Mouse (Mus musculus): ENCODE data around the gene Adrb1. TPM values are rescaled to one million over a fixed set of nuclear protein-coding genes. Genes with fewer than 3 reads are reported as not detected.
A peak's percentile ranks its signal among the peaks of the same experiment; 100 is the strongest.
"Not testable (repeated sequence)": the region's sequence is repeated elsewhere in the genome, so short reads cannot be mapped to it uniquely, and the experiment has no call there.

Gene Adrb1
- polyA plus RNA-seq, 1 experiment from 2014 or later: 1.0 TPM

GRCm38 (mm10) chr19:56774971-56775892 lies 53.2 kb downstream of the Adrb1 start:
- Histone ChIP-seq H3K4me1 (replicated peaks; ENCODE audit: control insufficient read depth, insufficient read depth, low read length) (0 out of 2 replicates have a peak, but pooled peaks cover 8% of the 10 kb centered on the region), H3K9me3 (ENCODE audit: control insufficient read depth) (no peaks in the 10 kb centered on the region), H3K4me3 (ENCODE audit: low read depth, low read length) (no peak overlapping the region), H3K4me2 (replicated peaks; ENCODE audit: low read depth) (peak overlapping the region; percentile 57), H3K9ac (ENCODE audit: low read depth, low read length) (no peak overlapping the region), H3K27me3 (replicated peaks; ENCODE audit: control insufficient read depth, insufficient read depth, low read length) (no peaks in the 10 kb centered on the region; the same call in 1 of the 2 replicates), H3K36me3 (ENCODE audit: control insufficient read depth, insufficient read depth) (no peaks in the 10 kb centered on the region), H3K27ac (ENCODE audit: low read depth, low read length) (no peak overlapping the region)
- no peak for TF ChIP-seq CTCF (IDR thresholded peaks at IDR 0.05; ENCODE audit: low read depth)
- no peak for ATAC-seq
- 46% methylated on average over 24 of the region's 24 CpGs for WGBS

GRCm38 (mm10) chr19:56775893-56776718 lies 54.1 kb downstream of the Adrb1 start:
- H3K4me2 ChIP-seq (replicated peaks; ENCODE audit: low read depth): peak overlapping the region; percentile 57
- 0 out of 2 replicates have a peak, but pooled peaks cover 8% of the 10 kb centered on the region for H3K4me1 ChIP-seq (replicated peaks; ENCODE audit: control insufficient read depth, insufficient read depth, low read length)
- no peaks in the 10 kb centered on the region for H3K36me3 ChIP-seq (ENCODE audit: control insufficient read depth, insufficient read depth)
- H3K4me3 ChIP-seq (ENCODE audit: low read depth, low read length): no peak overlapping the region
- H3K9ac ChIP-seq (ENCODE audit: low read depth, low read length): no peak overlapping the region
- H3K27ac ChIP-seq (ENCODE audit: low read depth, low read length): no peak overlapping the region
- ATAC-seq: no peak
- no peak for TF ChIP-seq CTCF (IDR thresholded peaks at IDR 0.05; ENCODE audit: low read depth)
- no peaks in the 10 kb centered on the region; the same call in 1 of the 2 replicates for H3K27me3 ChIP-seq (replicated peaks; ENCODE audit: control insufficient read depth, insufficient read depth, low read length)
- no peaks in the 10 kb centered on the region for H3K9me3 ChIP-seq (ENCODE audit: control insufficient read depth)
- 5% methylated on average over 18 of the region's 18 CpGs for WGBS

GRCm38 (mm10) chr19:56776719-56777382 lies 54.9 kb downstream of the Adrb1 start:
- no peaks in the 10 kb centered on the region for H3K9me3 ChIP-seq (ENCODE audit: control insufficient read depth)
- peak; percentile 43 for ATAC-seq
- no peak overlapping the region for H3K9ac ChIP-seq (ENCODE audit: low read depth, low read length)
- H3K27me3 ChIP-seq (replicated peaks; ENCODE audit: control insufficient read depth, insufficient read depth, low read length): no peaks in the 10 kb centered on the region; the same call in 1 of the 2 replicates
- 23% methylated on average over 16 of the region's 16 CpGs for WGBS
- no peaks in the 10 kb centered on the region for H3K36me3 ChIP-seq (ENCODE audit: control insufficient read depth, insufficient read depth)
- H3K4me3 ChIP-seq (ENCODE audit: low read depth, low read length): no peak overlapping the region
- H3K27ac ChIP-seq (ENCODE audit: low read depth, low read length): no peak overlapping the region
- peak; percentile 89 for TF ChIP-seq CTCF (IDR thresholded peaks at IDR 0.05; ENCODE audit: low read depth)
- peak overlapping the region; percentile 43 for H3K4me2 ChIP-seq (replicated peaks; ENCODE audit: low read depth)
- H3K4me1 ChIP-seq (replicated peaks; ENCODE audit: control insufficient read depth, insufficient read depth, low read length): 0 out of 2 replicates have a peak, but pooled peaks cover 8% of the 10 kb centered on the region

- ATAC-seq; H3K36me3 ChIP-seq (ENCODE audit: control insufficient read depth, insufficient read depth): not testable (repeated sequence)
Measured at GRCm38 (mm10) chr19:56778532-56778931, 56.5 kb downstream of the Adrb1 start.

More at GRCm38 (mm10) chr19:56778532-56778931, 56.5 kb downstream of the Adrb1 start:
- not testable (repeated sequence) for H3K4me1 ChIP-seq (replicated peaks; ENCODE audit: control insufficient read depth, insufficient read depth, low read length); H3K9ac ChIP-seq (ENCODE audit: low read depth, low read length); H3K4me2 ChIP-seq (replicated peaks; ENCODE audit: low read depth); H3K9me3 ChIP-seq (ENCODE audit: control insufficient read depth); H3K27ac ChIP-seq (ENCODE audit: low read depth, low read length); H3K4me3 ChIP-seq (ENCODE audit: low read depth, low read length); H3K27me3 ChIP-seq (replicated peaks; ENCODE audit: control insufficient read depth, insufficient read depth, low read length)
- WGBS: 91% methylated on average over 7 of the region's 7 CpGs
- peak; percentile 49 for TF ChIP-seq CTCF (IDR thresholded peaks at IDR 0.05; ENCODE audit: low read depth)

Other genes with a start within 250 kb of the Adrb1 start
- gene Dclre1a, start 174.0 kb upstream of the Adrb1 start, polyA plus RNA-seq (2015; fragmentation: Nextera tagmentation; extraction: Ambion mirVana): 11.5 and 13.8 TPM in 2 replicates
- gene Nhlrc2, start 173.9 kb upstream of the Adrb1 start, polyA plus RNA-seq (2015; fragmentation: Nextera tagmentation; extraction: Ambion mirVana): 8.3 and 8.8 TPM in 2 replicates
- gene Ccdc186, start 100.0 kb downstream of the Adrb1 start, polyA plus RNA-seq (2015; fragmentation: Nextera tagmentation; extraction: Ambion mirVana): 11.3 and 11.8 TPM in 2 replicates
- 0.12 and 0.13 TPM in 2 replicates for gene Tdrd1, start 104.0 kb downstream of the Adrb1 start, polyA plus RNA-seq (2015; fragmentation: Nextera tagmentation; extraction: Ambion mirVana)
- 0.04 and 0.07 TPM in 2 replicates for gene Vwa2, start 152.1 kb downstream of the Adrb1 start, polyA plus RNA-seq (2015; fragmentation: Nextera tagmentation; extraction: Ambion mirVana)

Data from intestine, postnatal 0 days (tissue).